Mouse (Mus musculus) spleen, postnatal 14 days (tissue): Measurements from ENCODE around the gene Boc.
"Not testable (repeated sequence)": the region's sequence is repeated elsewhere in the genome, so short reads cannot be mapped to it uniquely, and the experiment has no call there.

Experiments used
- DNase-seq, 2 experiments: peaks; one replicate each; pipeline ENCODE4 v3.0.0; 2021 to 2022; ENCODE audit warnings: low spot score in 2 of 2

Boc gene

DNA sequence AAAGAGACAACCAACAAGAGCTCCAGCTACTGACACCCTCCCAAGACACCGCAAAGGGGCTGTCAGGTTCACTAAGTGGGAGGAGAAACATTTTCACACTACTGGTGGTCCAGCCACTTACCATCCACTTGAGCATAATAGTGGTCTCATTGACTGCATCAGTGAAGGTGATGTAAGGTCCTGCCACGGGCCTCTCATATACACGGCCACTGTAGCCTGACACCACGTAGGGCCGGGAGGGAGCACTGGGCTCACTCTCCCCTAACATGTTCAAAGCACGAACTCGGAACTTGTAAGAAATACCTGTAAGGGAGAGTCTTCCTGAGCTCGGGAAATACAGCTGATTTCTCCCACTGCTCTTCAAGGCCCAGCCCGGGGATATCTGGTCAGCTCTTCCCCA, 67.6 kb downstream of the Boc start:
- DNase-seq, result no peak

DNA sequence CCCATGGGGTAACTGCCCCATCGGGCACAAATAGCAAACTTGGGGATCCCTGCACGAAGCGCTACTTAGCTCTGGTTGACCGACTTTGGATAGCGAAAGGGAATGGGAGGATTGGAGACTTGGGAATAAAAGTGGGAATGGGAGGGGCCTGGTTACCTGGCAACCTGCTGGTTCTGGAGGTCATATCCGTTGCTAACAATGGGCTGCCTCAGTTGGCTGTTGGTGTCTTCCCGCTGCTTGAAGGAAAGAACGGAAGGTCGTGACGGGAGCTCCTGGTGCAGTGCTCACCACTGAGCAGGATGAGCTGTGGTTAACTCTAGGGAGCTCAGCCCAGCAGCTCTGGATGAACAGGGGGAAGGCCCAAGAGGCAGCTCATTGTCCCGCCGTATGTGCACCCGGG, 71.5 kb downstream of the Boc start:
- DNase-seq, result no peak

DNA sequence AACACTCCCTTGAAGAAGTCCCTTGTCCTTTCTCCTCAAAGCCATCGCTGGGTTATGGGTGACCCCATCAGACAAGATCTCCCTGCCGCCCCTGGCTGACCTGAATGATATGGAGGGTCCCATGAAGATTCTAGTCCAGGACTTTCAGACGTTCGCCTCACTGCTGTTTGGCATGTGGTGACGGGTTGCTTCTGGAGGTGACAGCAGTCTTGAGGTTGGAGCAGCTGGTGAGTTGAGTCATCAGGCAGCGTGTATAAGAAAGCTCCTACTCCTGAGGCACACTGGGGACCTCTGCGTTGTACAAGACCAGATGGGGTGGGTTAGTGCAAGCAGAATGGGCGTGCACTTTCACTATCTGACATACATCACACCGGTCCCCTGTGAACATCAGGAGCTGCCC, 72.1 kb downstream of the Boc start:
- DNase-seq, result no peak

DNA sequence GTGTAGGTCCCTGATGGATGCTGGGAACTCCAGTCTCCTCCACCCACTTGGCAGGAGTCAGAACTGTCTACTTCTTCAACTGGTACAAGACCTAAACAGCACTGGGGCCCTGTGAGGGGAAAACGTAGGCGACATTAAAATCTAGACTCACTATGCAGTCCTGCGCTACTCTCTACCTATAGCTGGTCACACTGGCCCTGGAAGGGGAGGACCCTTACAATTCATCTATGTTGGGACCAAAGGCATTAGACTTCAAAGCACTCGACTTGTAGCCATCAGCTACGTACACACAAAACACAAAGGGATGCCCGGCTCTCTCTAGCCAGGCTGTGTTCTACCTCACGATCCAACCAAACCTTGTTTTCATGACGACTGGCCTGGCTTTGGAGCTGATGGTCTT, 73.0 kb downstream of the Boc start:
- DNase-seq, result no peak

DNA sequence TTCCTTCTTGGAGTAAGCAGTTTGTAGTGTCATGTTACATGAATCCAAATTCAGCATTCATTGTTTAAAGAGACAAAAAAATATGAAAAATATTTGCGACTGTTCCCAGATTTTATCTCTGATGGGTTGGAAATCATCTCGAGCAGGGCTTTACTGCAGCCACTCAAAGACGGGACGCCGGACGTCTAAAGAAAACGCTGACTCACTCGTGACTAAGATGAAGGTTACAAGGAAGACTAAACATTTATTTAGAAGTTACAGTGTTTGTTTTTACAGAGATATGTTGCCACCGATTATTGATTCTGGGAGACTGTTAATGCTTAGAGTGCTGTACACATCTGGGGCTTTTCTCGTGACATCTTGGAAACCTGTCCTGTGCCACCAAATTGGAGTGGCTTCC, 73.9 kb downstream of the Boc start:
- no peak for DNase-seq

DNA sequence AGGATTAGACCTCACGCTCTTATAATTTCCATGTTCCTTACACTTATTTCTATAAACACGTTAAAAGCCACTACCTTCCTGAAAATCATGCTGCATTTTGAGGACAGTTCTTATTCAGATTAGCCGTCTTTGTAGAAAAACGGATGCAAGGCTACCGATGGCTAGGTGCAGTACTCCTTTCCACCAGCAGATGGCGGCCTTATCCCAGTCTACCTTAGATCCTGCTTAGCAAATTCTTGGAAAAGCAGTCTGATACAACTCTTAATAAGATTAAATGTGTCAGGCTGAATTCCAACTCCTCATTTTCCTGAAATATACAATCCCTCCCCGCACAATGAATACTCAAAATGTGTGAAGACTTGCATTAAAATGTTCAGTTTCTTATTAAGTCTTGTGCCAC, 74.6 kb downstream of the Boc start:
- DNase-seq, result peak in 1 of 2 experiments; percentile 53

DNA sequence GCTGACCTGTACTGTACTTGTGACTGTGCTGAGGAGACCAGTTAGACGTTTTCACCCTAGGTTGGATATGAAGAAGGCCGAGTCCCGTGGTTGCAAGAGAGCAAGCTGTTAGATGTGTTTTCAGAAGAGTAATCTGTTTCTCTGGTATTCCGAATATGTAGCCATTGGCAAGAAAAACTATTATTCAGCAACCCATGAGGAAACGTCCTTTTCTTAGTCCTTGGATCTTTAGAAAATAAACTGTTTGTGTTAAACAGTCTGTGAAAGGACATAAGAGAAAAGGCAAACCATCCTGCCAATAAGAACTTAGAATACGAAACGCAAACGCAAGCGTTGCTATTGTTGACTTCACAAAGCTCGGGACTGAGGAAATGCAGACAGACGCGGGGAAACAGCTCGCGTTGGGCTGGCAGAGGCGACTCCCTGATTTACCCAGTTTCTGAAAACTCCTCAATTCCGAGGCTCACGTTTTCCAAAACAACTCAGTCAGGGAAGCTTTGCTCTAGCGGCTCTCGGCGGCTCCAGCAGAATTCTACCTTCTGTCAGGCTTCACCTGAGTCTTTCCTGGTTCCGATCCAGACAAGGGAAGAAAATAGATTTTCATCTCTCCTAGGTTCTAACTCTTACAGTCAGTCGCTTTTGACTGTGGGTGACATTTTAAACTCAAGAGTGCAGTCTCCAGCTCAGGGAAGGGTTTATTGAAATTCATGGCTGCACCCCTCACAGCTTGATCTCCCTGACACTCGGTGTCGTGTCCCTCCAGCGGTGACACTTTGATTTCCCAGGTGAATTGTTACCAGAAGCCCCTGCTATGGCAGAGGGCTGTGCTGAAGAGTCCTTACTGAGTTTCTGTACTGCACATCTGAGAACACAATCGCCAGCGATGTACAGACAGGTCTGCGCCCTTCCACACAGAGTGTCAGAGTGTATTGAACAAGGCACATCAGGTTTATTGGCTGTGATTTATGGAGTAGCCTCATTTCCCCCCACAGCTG, 76.8 kb downstream of the Boc start:
- no peak for DNase-seq

DNA sequence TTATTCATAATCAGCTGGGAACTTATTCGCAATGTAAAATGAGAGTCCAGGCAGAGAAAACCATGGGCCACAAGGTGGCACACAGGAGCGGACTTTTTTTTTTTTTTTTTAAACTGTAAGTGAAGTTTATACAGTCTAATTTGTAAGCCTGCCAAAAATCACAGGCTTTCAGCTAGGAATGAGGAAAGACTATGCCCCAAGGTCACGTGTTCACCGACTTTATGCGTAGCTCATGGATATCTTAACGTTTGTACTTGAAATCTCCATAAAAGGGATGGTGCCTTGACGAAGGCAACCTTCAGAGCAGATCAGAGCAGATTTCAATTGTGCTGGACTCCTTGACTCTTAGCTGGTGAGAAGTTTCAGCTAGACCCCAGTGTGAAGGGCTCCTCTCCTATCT, 78.1 kb downstream of the Boc start:
- DNase-seq, result no peak

DNA sequence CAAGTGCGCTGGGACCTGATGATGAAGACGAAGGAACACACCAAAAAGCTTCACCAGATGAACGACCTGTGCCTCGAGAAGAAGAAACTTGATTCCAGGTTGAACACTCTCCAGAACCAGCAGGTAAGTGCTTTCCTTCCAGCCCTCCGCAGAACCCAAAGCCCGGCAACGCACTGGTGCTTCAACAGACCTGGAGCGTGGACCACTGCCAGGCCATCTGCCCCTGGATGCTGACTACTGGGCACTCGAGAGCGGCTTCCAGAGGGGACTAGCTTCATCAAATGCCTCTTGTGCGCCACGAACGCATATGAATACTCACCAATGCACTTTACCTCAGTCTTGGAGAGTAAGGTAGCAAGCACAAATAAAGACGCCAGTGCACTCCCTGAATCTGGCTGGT, 78.8 kb downstream of the Boc start:
- DNase-seq, result no peak

DNA sequence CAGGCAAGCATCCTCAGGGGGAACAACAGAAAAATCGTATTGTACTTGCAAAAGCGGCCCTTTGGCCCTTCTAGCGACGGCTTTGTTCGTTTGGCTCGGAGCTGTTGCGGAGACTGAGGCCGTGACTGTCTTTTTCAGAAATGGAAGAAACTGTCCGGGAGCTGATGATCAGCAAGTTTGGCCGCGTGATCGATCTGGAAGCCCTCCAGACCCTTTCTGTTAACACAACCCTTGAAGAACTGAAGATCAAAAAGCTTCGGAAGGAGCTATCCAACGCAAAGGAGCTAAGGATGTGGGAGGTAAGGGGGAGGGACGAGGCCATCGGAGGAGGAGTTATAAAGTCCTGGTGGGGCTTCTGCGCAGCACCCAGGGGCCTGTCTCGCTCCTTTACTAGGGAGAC, 79.9 kb downstream of the Boc start:
- no peak for DNase-seq

DNA sequence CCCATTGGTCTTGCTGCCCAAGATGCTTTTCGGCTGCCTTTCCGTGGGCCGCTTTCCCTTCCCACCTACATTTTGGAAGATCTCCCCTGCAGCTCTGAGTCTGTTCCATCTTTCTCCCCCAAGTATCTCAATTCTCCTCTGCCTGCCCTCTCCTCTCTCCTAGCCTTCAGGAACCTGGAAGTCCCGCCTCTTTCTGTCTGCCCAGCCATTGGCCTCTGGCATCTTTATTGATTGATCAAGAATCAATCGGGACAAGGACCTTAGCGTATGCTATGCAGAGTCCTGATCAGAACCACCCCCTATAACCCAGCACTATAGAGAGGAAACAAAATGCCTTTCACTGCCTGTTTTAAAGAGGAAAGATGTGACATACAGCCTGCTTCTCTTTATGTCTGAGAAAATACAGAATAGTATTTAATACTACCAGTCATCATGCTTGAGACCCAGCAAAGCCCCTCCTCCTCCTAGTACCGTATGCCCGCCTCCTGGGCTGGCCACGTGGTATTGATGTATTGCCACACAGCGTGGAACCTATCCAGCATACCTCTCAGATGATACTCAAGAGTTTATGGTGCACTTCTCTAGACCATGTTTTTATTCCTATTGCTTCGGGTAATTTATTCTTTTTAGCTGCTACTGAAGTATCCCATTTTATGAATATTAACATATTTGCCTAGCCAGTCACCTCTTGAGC, 82.9 kb downstream of the Boc start:
- no peak for DNase-seq

DNA sequence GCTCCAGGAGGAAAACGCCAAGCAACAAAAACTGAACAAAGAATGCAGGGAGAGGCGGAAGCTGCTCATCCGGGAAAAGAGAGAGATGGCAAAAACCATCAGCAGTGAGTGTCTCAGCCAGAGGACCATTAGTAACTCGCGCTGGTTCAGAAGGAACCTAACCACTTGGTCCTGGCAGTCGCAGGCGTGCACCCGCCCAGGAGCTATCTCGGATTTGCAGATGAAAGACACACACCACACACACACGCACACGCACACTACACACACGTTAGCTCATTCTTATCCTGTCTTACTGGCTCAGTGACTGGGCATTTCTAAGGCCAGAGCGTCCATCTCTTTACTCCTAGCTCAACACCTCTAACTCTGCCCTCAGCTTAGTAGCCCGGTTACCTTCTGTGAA, 83.4 kb downstream of the Boc start:
- DNase-seq, result no peak

DNA sequence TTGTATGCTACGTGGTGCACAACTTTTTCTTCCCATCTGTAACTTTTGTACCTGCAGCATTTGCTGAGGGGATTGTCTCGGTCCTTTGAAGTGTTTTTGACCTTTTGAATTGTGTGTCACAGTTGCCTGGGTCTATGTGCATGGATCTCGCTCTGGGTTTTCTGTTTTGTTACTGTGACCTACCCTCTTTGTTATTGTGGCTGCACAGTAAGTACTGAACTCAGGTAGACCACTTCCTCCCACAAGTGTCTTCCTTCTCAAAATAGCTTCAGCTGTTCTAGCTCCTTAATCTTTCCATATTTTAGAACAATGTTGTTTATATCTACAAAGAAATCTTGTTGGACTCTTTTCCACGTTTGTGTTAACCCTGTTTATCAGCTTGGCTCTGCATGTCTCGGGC, 97.8 kb downstream of the Boc start:
- no peak for DNase-seq

DNA sequence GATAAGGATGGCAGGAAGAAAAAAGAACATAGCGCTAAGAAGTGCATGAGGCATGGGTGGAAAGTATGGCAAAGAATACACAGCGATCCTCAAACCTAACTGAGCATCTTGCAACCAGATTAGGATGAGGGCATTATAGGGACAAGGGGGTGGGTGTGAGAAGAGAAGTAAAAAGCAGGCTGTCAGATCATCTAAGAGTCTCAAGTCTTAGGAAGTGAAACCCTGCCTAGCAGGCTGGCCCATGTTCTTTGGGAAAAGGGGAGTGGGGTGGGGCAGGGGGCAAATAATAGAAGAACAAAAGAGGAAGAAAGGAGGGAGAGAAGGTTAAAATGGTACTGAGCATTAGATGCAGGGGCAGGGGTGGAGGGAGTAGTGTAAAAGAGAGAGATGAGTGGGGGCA, 99.9 kb downstream of the Boc start:
- DNase-seq, result no peak

DNA sequence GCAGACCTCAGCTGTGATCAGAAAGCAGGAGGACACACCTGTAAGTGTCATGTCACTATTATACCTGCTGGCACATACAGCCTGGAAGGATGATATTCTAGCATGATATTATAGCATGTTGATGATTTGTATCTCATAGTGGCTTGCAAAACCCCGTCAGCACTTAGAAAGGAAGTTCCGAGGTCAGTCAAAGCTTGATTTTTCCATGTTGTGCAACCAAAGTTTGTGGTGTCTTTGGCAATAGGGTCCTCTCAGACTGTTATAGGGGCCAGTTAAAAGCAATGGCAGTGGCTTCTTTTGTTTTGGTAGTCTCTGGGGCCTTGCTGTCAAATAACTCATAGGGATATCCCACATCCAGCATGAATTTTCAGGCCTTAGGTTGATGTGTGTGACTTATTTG, 100.8 kb downstream of the Boc start:
- no peak for DNase-seq

DNA sequence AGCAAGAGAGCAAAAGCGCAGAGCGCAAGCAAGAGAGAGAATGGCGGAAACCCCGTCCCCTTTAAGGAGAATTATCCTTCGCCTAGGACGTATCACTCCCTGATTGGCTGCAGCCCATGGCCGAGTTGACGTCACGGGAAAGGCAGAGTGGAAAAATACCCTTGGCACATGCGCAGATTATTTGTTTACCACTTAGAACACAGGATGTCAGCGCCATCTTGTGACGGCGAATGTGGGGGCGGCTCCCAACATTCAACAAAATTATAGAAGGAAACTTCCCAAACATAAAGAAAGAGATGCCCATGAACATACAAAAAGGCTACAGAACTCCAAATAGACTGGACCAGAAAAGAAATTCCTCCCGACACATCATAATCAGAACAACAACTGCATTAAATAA, 116.8 kb downstream of the Boc start:
- DNase-seq, result not testable (repeated sequence)

DNA sequence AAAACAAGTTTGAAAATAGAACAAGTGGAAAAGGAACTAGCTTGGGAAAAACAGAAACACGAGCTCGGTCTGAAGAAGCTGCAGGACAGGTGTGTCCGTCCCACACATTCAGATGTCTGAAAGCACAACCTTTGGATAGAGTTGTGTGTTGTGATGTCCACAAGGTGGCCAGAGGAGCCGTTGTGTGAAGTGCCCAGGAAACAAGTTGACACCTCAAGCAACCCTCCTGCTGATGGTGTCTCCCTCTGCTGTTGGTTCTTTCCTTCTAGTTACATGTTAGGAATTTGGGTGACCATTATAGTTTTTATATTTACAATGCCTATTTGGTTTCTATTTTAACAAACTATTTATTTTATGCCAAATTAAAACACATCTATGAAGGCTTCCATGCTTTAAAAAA, 123.2 kb downstream of the Boc start:
- DNase-seq, result no peak
